ENCODE assay signal across 22 mouse cellular contexts in the genomic region with DNA sequence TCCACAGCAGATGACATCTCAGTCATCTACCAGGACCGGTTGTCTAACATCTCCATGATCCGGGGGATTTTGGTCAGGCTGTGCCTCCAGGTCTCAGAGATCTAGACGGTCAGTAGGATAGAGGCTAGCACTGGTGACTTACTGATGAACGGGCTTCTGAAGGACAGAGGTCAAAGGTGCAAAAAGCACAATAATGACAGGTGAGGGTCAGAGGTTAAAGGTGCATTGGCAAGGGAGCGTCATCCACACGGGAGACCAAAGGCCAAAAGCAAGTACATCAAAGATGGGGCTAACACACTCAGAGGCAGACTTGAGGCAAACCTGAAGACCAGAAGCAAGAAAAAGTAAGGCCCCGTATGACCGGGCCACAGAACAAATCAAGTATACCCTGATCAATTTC. TPM values are rescaled to one million over a fixed set of nuclear protein-coding genes. Genes with fewer than 3 reads are reported as not detected.
DNase-seq lines count a peak whose midpoint lies in the region; ATAC-seq and TF ChIP-seq lines count a peak whose summit lies in the region.
"Had no signal": no experiment of that assay in that cellular context is flagged by ENCODE, and none has a peak within 500 bp of the region (broad histone marks: within the 10 kb centered on the region; RNA-seq: fewer than 3 reads in every experiment).

No protein-coding gene starts in this region.

- H3K79me2 ChIP-seq in MEL (ENCODE audit: control insufficient read depth, insufficient read depth, low read length, poor library complexity), result no peaks in the 10 kb centered on the region

- no peak for TF ChIP-seq EP300 in MEL (IDR thresholded peaks at IDR 0.05; ENCODE audit: low read depth in 1 of 2, low read length in 2 of 2)

- H3K4me1 ChIP-seq in kidney, embryonic 15.5 days, result peaks cover 33% of the 10 kb centered on the region
- H3K4me1 ChIP-seq in kidney, adult 2 months (ENCODE audit: control insufficient read depth, insufficient read depth, low read length), result peaks cover 4% of the 10 kb centered on the region; the same call in 1 of the 2 replicates
- peaks cover 17% of the 10 kb centered on the region; the same call in 1 of the 2 replicates for H3K4me1 ChIP-seq in kidney, postnatal 0 days (replicated peaks; ENCODE audit: insufficient read depth, low read length)
- H3K4me1 ChIP-seq in MEL (ENCODE audit: control insufficient read depth in 1 of 2, insufficient read depth in 2 of 2, low read length in 2 of 2), result peaks cover 0 to 2% of the 10 kb centered on the region in 2 experiments; a peak in 2 of 4 replicates
- peaks cover 4% of the 10 kb centered on the region for H3K4me1 ChIP-seq in intestine, postnatal 0 days (replicated peaks; ENCODE audit: control insufficient read depth, insufficient read depth, low read length)

- TF ChIP-seq POLR2A in kidney, adult 2 months (IDR thresholded peaks at IDR 0.05; ENCODE audit: low read depth, low read length), result no peak
- no peak for TF ChIP-seq POLR2A in MEL (IDR thresholded peaks at IDR 0.05; ENCODE audit: control insufficient read depth in 1 of 2, insufficient read depth in 1 of 2, low read depth in 1 of 2, low read length in 2 of 2, poor library complexity in 1 of 2)

- no peak overlapping the region; the same call in 1 of the 2 replicates for H3K4me2 ChIP-seq in kidney, embryonic 15.5 days
- no peak overlapping the region for H3K4me2 ChIP-seq in kidney, postnatal 0 days (ENCODE audit: low read length)
- H3K4me2 ChIP-seq in intestine, postnatal 0 days (replicated peaks; ENCODE audit: low read depth), result no peak overlapping the region
- H3K4me2 ChIP-seq: forebrain, embryonic 15.5 days had no signal

- 67% methylated on average over 8 of the region's 8 CpGs for WGBS in kidney, embryonic 15.5 days
- 74% methylated on average over 8 of the region's 8 CpGs for WGBS in kidney, adult 2 months
- 71% methylated on average over 8 of the region's 8 CpGs for WGBS in kidney, postnatal 0 days
- 76% methylated on average over 8 of the region's 8 CpGs for WGBS in intestine, postnatal 0 days

- no peaks in the 10 kb centered on the region for H3K9me3 ChIP-seq in kidney, embryonic 15.5 days (replicated peaks)
- H3K9me3 ChIP-seq in kidney, postnatal 0 days (replicated peaks; ENCODE audit: low read length), result no peaks in the 10 kb centered on the region
- no peaks in the 10 kb centered on the region for H3K9me3 ChIP-seq in MEL (replicated peaks; ENCODE audit: insufficient read depth, low read length)
- H3K9me3 ChIP-seq in intestine, postnatal 0 days (ENCODE audit: control insufficient read depth), result no peaks in the 10 kb centered on the region
- H3K9me3 ChIP-seq: embryonic facial prominence, embryonic 10.5 days; embryonic facial prominence, embryonic 12.5 days; forebrain, embryonic 13.5 days; forebrain, embryonic 15.5 days had no signal

- 0 out of 2 replicates have a peak overlapping the region, but pooled peaks have one; percentile 98 for H3K27ac ChIP-seq in kidney, embryonic 15.5 days
- H3K27ac ChIP-seq in kidney, adult 2 months (ENCODE audit: insufficient read depth, low read depth, low read length), result no peak overlapping the region
- H3K27ac ChIP-seq in kidney, postnatal 0 days, result 0 out of 2 replicates have a peak overlapping the region, but pooled peaks have one; percentile 97
- H3K27ac ChIP-seq in MEL (ENCODE audit: control insufficient read depth, low read depth, low read length), result no peak overlapping the region
- no peak overlapping the region for H3K27ac ChIP-seq in intestine, postnatal 0 days (ENCODE audit: low read depth, low read length)
- H3K27ac ChIP-seq: forebrain, embryonic 13.5 days; forebrain, embryonic 15.5 days had no signal

- no peak for ATAC-seq in kidney, embryonic 15.5 days (replicated peaks; ENCODE audit: low FRiP score)
- ATAC-seq in kidney, postnatal 0 days (replicated peaks; ENCODE audit: low FRiP score, low read depth), result no peak
- no peak for ATAC-seq in frontal cortex, adult (ENCODE audit: low TSS enrichment)
- ATAC-seq in intestine, postnatal 0 days, result no peak
- ATAC-seq: activated CD4-positive, CD25-positive, alpha-beta regulatory T cell, adult 4 months; forebrain, embryonic 13.5 days; forebrain, embryonic 15.5 days; forebrain, postnatal 0 days; Patski had no signal

- H3K36me3 ChIP-seq in kidney, embryonic 15.5 days, result no peaks in the 10 kb centered on the region
- no peaks in the 10 kb centered on the region for H3K36me3 ChIP-seq in kidney, adult 2 months (ENCODE audit: control insufficient read depth, insufficient read depth, low read length)
- H3K36me3 ChIP-seq in kidney, postnatal 0 days (ENCODE audit: insufficient read depth, low read length), result no peaks in the 10 kb centered on the region
- H3K36me3 ChIP-seq in MEL (ENCODE audit: control insufficient read depth in 1 of 2, insufficient read depth in 2 of 2, low read length in 2 of 2), result peaks cover 0 to 3% of the 10 kb centered on the region in 2 experiments; a peak in 1 of 4 replicates
- no peaks in the 10 kb centered on the region for H3K36me3 ChIP-seq in intestine, postnatal 0 days (ENCODE audit: control insufficient read depth, insufficient read depth)
- H3K36me3 ChIP-seq: embryonic facial prominence, embryonic 10.5 days; embryonic facial prominence, embryonic 12.5 days; forebrain, embryonic 15.5 days had no signal

- H3K4me3 ChIP-seq in kidney, embryonic 15.5 days (replicated peaks), result no peak overlapping the region
- H3K4me3 ChIP-seq in kidney, adult 2 months (ENCODE audit: insufficient read depth, low read depth, low read length), result no peak overlapping the region
- no peak overlapping the region for H3K4me3 ChIP-seq in kidney, postnatal 0 days (replicated peaks; ENCODE audit: low read depth, low read length)
- no peak overlapping the region for H3K4me3 ChIP-seq in MEL (ENCODE audit: control insufficient read depth in 1 of 2, insufficient read depth in 1 of 2, low read depth in 2 of 2, low read length in 2 of 2)
- no peak overlapping the region for H3K4me3 ChIP-seq in intestine, postnatal 0 days (ENCODE audit: low read depth, low read length)
- H3K4me3 ChIP-seq: embryonic facial prominence, embryonic 12.5 days; forebrain, embryonic 13.5 days; forebrain, embryonic 15.5 days had no signal

- no peak for DNase-seq in kidney, adult 2 months
- DNase-seq in kidney, postnatal 0 days (ENCODE audit: low spot score), result no peak
- no peak for DNase-seq in kidney, postnatal 25 days
- DNase-seq in MEL (ENCODE audit: low read depth, low spot score), result no peak
- DNase-seq in naive thymus-derived CD4-positive, alpha-beta T cell, adult 2 months (ENCODE audit: low read depth), result peak; percentile 7
- DNase-seq: adrenal gland, adult 8-10 months; adrenal gland, postnatal 14 days; adrenal gland, postnatal 36 days; cerebellum, adult 11-12 months; cerebellum, adult 2 months; cerebellum, adult 9-11 months; cerebellum, postnatal 25 days; forebrain, postnatal 0 days had no signal

- no peak for TF ChIP-seq CTCF in kidney, adult 2 months (conservative IDR thresholded peaks at IDR 0.05; ENCODE audit: insufficient read depth, insufficient read length, low read depth, low read length)
- no peak for TF ChIP-seq CTCF in kidney, postnatal 0 days (IDR thresholded peaks at IDR 0.05; ENCODE audit: low read depth)
- TF ChIP-seq CTCF in MEL (IDR thresholded peaks at IDR 0.05 in 2 of 3, conservative IDR thresholded peaks at IDR 0.05 in 1 of 3; ENCODE audit: control insufficient read depth in 1 of 3, insufficient read depth in 1 of 3, low read depth in 2 of 3, low read length in 3 of 3, poor library complexity in 1 of 3, severe bottlenecking in 1 of 3), result no peak
- TF ChIP-seq CTCF in intestine, postnatal 0 days (IDR thresholded peaks at IDR 0.05; ENCODE audit: low read depth), result no peak

- H3K9ac ChIP-seq in kidney, embryonic 15.5 days, result no peak overlapping the region
- H3K9ac ChIP-seq in kidney, postnatal 0 days (ENCODE audit: low read depth, low read length), result no peak overlapping the region
- peak overlapping the region; percentile 63; the same call in 1 of the 2 replicates for H3K9ac ChIP-seq in MEL (ENCODE audit: control insufficient read depth, low read depth, low read length, poor library complexity, severe bottlenecking)
- no peak overlapping the region for H3K9ac ChIP-seq in intestine, postnatal 0 days (ENCODE audit: low read depth, low read length)
- H3K9ac ChIP-seq: forebrain, embryonic 13.5 days; forebrain, embryonic 15.5 days; forebrain, postnatal 0 days had no signal

- TF ChIP-seq RAD21 in MEL (IDR thresholded peaks at IDR 0.05; ENCODE audit: low read depth, low read length), result no peak

- H3K27me3 ChIP-seq in kidney, embryonic 15.5 days, result no peaks in the 10 kb centered on the region
- no peaks in the 10 kb centered on the region for H3K27me3 ChIP-seq in kidney, adult 2 months (replicated peaks; ENCODE audit: control insufficient read depth, insufficient read depth, low read length)
- no peaks in the 10 kb centered on the region for H3K27me3 ChIP-seq in kidney, postnatal 0 days (ENCODE audit: insufficient read depth, low read length)
- no peaks in the 10 kb centered on the region for H3K27me3 ChIP-seq in MEL (ENCODE audit: control insufficient read depth in 1 of 2, insufficient read depth in 2 of 2, low read length in 2 of 2)
- H3K27me3 ChIP-seq in intestine, postnatal 0 days (replicated peaks; ENCODE audit: control insufficient read depth, insufficient read depth, low read length), result no peaks in the 10 kb centered on the region
- H3K27me3 ChIP-seq: embryonic facial prominence, embryonic 12.5 days; forebrain, embryonic 13.5 days; forebrain, embryonic 15.5 days; Patski had no signal

TF ChIP-seq in MEL, 35 proteins besides CTCF, POLR2A, EP300 and RAD21 (continues in another document):
- no peak for TF ChIP-seq GATA1 (IDR thresholded peaks at IDR 0.05; ENCODE audit: low read depth, low read length)
- TF ChIP-seq MAX (IDR thresholded peaks at IDR 0.05; ENCODE audit: low read length), result no peak
- TF ChIP-seq POLR2AphosphoS2 (IDR thresholded peaks at IDR 0.05; ENCODE audit: low read length), result no peak
- TF ChIP-seq MAFK (IDR thresholded peaks at IDR 0.05; ENCODE audit: borderline replicate concordance, low read depth, low read length), result no peak
- TF ChIP-seq UBTF (IDR thresholded peaks at IDR 0.05; ENCODE audit: borderline replicate concordance, insufficient read depth, low read depth, low read length), result no peak
- TF ChIP-seq CHD2 (IDR thresholded peaks at IDR 0.05; ENCODE audit: low read length), result no peak
- TF ChIP-seq MAZ (IDR thresholded peaks at IDR 0.05; ENCODE audit: low read depth, low read length), result no peak
- no peak for TF ChIP-seq CHD1 (IDR thresholded peaks at IDR 0.05; ENCODE audit: low read depth, low read length)
- TF ChIP-seq USF1 (IDR thresholded peaks at IDR 0.05; ENCODE audit: low read depth, low read length), result no peak

RNA-seq across cellular contexts. Expression of a gene that starts 2.0 kb away (rescaled TPM):
- polyA plus RNA-seq in kidney, embryonic 15.5 days (2015; fragmentation: Nextera tagmentation; extraction: Ambion mirVana), result 203 and 207 TPM in 2 replicates
- polyA plus RNA-seq in kidney, adult 2 months (2012; rRNA removed), result 38.6 and 42.0 TPM in 2 replicates
- polyA plus RNA-seq in kidney, postnatal 0 days (2015; fragmentation: Nextera tagmentation; extraction: Ambion mirVana), result 186 and 191 TPM in 2 replicates
- 3.2 and 3.8 TPM in 2 replicates for total RNA-seq in MEL (2012; rRNA removed)
- 10 to 100 TPM in 1 of 2 experiments, not detected in 1; 19.8 TPM for polyA plus RNA-seq in MEL (2012; ENCODE audit: insufficient read depth in 1 of 2, insufficient read length in 2 of 2, low read depth in 1 of 2, low replicate concordance in 2 of 2, missing spikeins in 1 of 2)
- polyA plus RNA-seq in intestine, postnatal 0 days (2015; fragmentation: Nextera tagmentation; extraction: Ambion mirVana), result 53.3 and 56.3 TPM in 2 replicates

Comparison
In these comparisons a context has a peak if more than half of its experiments do, and no peak if none do; other contexts are left out.
1. H3K27ac ChIP-seq: peak in kidney, embryonic 15.5 days (single experiment) and kidney, postnatal 0 days (single experiment); none in kidney, adult 2 months (single experiment), MEL (single experiment) and intestine, postnatal 0 days (single experiment).